Mouse (Mus musculus) heart, embryonic 14.5 days (tissue): ENCODE data around the gene Snrnp70. TPM values are rescaled to one million over a fixed set of nuclear protein-coding genes. Genes with fewer than 3 reads are reported as not detected.
A peak's percentile ranks its signal among the peaks of the same experiment; 100 is the strongest.

ENCODE experiments used
- ATAC-seq: fragments of 200-750 bp; cut with Nextera tagmentation; 2 replicates; pipeline ENCODE4 v1.8.0; 2017; ENCODE audit warnings: low read depth, moderate TSS enrichment; ENCODE audit not compliant: insufficient number of reproducible peaks, insufficient read depth, low FRiP score
- H3K27ac ChIP-seq, 2 experiments: fragments of 200-500 bp in 1 of 2; fragments of 300-500 bp in 1 of 2; sonication (generic) in 1 of 2; replicated peaks in 1 of 2; 2 replicates each; pipeline ENCODE4 v1.5.1; 2012 to 2014; ENCODE audit warnings: low read depth in 2 of 2, low read length in 2 of 2, control low read depth in 1 of 2, mild to moderate bottlenecking in 1 of 2, mixed read lengths in 1 of 2; ENCODE audit not compliant: control insufficient read depth in 1 of 2, insufficient read depth in 1 of 2
- H3K27me3 ChIP-seq: fragments of 300-500 bp; sonication (generic); 2 replicates; pipeline ENCODE4 v1.6.1; 2014; ENCODE audit warnings: mild to moderate bottlenecking, low read length, control low read depth; ENCODE audit not compliant: control insufficient read depth, insufficient read depth
- H3K36me3 ChIP-seq: fragments of 300-500 bp; sonication (generic); 2 replicates; pipeline ENCODE4 v1.6.1; 2014; ENCODE audit warnings: mild to moderate bottlenecking, control low read depth, low read length, mixed read lengths; ENCODE audit not compliant: control insufficient read depth, insufficient read depth
- H3K4me1 ChIP-seq, 2 experiments: fragments of 200-500 bp in 1 of 2; fragments of 300-500 bp in 1 of 2; sonication (generic) in 1 of 2; 2 replicates each; pipeline ENCODE4 v1.6.1; 2012 to 2014; ENCODE audit warnings: low read length in 2 of 2, control low read depth in 1 of 2, mixed read lengths in 1 of 2; ENCODE audit not compliant: control insufficient read depth in 2 of 2, insufficient read depth in 2 of 2
- H3K4me2 ChIP-seq: fragments of 300-500 bp; sonication (generic); 2 replicates; pipeline ENCODE4 v1.6.1; 2014; ENCODE audit warnings: mild to moderate bottlenecking, low read length
- H3K4me3 ChIP-seq, 2 experiments: fragments of 200-500 bp in 1 of 2; fragments of 300-500 bp in 1 of 2; sonication (generic) in 1 of 2; 2 replicates each; pipeline ENCODE4 v1.5.1; 2012 to 2014; ENCODE audit warnings: low read length in 2 of 2, mild to moderate bottlenecking in 2 of 2, control low read depth in 1 of 2, low read depth in 1 of 2, moderate library complexity in 1 of 2; ENCODE audit not compliant: control insufficient read depth in 1 of 2, insufficient read depth in 1 of 2
- H3K9ac ChIP-seq: fragments of 300-500 bp; sonication (generic); 2 replicates; pipeline ENCODE4 v1.6.1; 2014; ENCODE audit warnings: mild to moderate bottlenecking, low read length
- H3K9me3 ChIP-seq: fragments of 300-500 bp; sonication (generic); 2 replicates; pipeline ENCODE4 v1.6.1; 2016; ENCODE audit warnings: low read length, control low read depth; ENCODE audit not compliant: control insufficient read depth
- WGBS: fragments of 180-500 bp; shearing (Covaris S2); extraction: QIAGEN DNeasy Blood & Tissue Kit; methylation state at CpG from one replicate; pipeline ENCODE4 v1.1.7; 2014; 5-methylcytosine and 5-hydroxymethylcytosine counted together
- polyA plus RNA-seq: library from polyadenylated mRNA; unstranded; fragments of >200 nt; fragmentation: Nextera tagmentation; extraction: Ambion mirVana; gene quantifications from 2 replicates; pipeline ENCODE4 v1.2.1, GENCODE M21; 2014

The Snrnp70 gene
- polyA plus RNA-seq, 1 experiment from 2014 or later = 65.2 TPM

DNA sequence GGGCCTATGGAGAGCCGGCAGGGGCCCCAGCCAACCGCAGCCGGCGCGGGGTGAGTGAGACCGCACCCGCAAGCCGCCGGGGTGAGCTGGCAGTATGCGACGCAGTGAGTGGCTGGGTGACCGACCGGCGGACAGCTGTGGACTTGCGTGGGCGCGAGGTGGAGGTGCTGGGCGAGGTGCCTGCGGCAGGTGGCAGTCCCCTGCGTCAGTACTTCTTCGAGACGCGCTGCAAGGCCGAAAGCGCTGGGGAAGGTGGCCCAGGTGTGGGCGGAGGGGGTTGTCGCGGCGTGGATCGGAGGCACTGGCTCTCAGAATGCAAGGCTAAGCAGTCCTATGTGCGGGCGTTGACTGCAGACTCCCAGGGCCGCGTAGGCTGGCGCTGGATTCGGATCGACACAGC is 20.1 kb upstream of the Snrnp70 start:
- Histone ChIP-seq H3K9me3 (no peaks in the 10 kb centered on the region), H3K27me3 (peaks cover 82% of the 10 kb centered on the region), H3K27ac (no peak overlapping the region), H3K9ac (no peak overlapping the region), H3K4me2 (peak overlapping the region; percentile 36), H3K36me3 (peaks cover 2% of the 10 kb centered on the region; the same call in 1 of the 2 replicates), H3K4me3 (peak overlapping the region in 1 of 2 experiments; percentile 6; a peak in 1 of 4 replicates), H3K4me1 (peaks cover 13 to 29% of the 10 kb centered on the region in 2 experiments)
- WGBS = 20% methylated on average over 35 of the region's 37 CpGs
- ATAC-seq = no peak

DNA sequence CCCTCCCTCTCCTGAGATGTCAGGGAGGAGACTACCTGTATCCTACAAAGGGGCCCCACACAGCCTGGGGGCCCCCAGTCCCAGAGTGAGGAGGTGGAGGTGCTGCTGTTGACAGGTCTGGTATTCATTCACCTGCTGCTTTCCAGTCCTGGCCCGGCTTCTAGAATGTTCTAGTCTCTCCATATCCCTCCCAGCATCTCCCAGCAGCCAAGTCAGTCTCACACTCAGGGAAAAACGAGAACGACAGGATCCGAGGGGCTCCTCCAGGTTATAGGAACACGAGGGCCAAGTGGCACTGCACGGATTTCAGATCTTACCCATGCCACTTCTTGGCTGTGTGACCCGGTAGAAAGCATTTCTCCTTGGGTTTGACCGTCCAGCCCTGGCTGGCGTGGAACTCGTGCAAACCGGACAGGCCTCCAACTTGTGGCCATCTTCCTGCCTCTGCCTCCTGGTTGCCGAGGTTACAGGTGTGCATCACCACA is 19.2 kb upstream of the Snrnp70 start:
- peaks cover 13 to 29% of the 10 kb centered on the region in 2 experiments for H3K4me1 ChIP-seq
- H3K27ac ChIP-seq = no peak overlapping the region
- H3K4me3 ChIP-seq = no peak overlapping the region
- peak overlapping the region; percentile 94; the same call in 1 of the 2 replicates for H3K4me2 ChIP-seq
- H3K9ac ChIP-seq = no peak overlapping the region
- no peaks in the 10 kb centered on the region for H3K36me3 ChIP-seq
- 40% methylated on average over 12 of the region's 12 CpGs for WGBS
- no peak for ATAC-seq
- peaks cover 82% of the 10 kb centered on the region for H3K27me3 ChIP-seq
- H3K9me3 ChIP-seq = no peaks in the 10 kb centered on the region

DNA sequence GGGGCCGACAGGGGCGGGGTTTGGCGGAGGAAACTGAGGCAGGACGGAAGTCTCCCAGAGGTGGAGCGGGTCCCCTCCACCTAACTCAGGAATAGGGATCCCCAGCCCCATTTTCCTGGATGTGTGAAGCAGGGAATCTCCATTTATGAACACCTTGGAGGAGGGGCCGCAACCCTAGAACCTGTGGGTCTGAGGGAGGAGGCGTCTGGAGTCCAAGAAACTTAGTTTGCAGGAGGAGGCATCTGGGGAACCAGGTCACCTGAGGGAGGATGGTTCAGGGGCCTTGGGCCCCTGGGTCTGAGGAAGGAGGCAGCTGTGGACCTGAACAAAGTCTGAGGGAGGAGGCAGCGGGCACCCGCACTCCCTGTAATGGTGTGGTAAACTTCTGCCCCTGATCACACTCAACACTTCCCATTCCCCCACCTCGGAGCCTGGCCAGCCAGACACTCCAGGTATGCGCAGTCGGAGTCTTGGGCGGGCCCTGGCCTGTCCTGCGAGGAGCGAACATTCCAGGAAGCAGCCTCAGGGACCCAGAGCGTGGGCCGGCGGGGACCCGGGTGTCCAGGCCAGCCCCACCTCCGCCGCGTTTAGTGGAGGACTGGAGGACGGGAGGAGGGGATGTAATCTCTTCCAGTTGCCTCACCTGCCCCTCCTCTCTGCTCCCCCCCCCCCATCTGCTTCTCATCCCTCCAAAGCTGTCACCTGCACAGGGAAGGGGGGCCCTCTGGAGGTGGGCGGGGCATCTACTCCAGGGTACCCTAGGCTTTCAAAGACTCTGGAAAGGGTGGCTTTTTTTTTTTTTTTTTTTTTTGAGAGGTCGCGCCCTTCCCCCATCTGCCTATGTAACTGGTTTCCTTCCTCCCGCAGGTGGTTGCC is 18.6 kb upstream of the Snrnp70 start:
- peaks cover 81% of the 10 kb centered on the region for H3K27me3 ChIP-seq
- H3K27ac ChIP-seq = peak overlapping the region in 1 of 2 experiments; percentile 50; a peak in 2 of 4 replicates
- peak overlapping the region; percentile 94 for H3K4me2 ChIP-seq
- H3K4me3 ChIP-seq = peak overlapping the region; percentile 50 to 58
- H3K9me3 ChIP-seq = no peaks in the 10 kb centered on the region
- H3K4me1 ChIP-seq = peaks cover 13 to 29% of the 10 kb centered on the region in 2 experiments
- H3K36me3 ChIP-seq = no peaks in the 10 kb centered on the region
- WGBS = under 1% methylated on average over 26 of the region's 27 CpGs
- H3K9ac ChIP-seq = peak overlapping the region; percentile 68
- ATAC-seq = peak; percentile 16; the same call in 1 of the 2 replicates

GRCm38 (mm10) chr7:45413113-45413863 is 17.7 kb upstream of the Snrnp70 start, which contains the start of gene Ntf5:
TSS of gene Ntf5 (plus strand) at chr7:45413695.
- H3K4me3 ChIP-seq = peak within 1 kb of the TSS; percentile 50 to 58
- peaks cover 13 to 29% of the 10 kb centered on the region in 2 experiments for H3K4me1 ChIP-seq
- H3K9me3 ChIP-seq = no peaks in the 10 kb centered on the region
- peak; percentile 33 for ATAC-seq
- peaks cover 79% of the 10 kb centered on the region for H3K27me3 ChIP-seq
- H3K4me2 ChIP-seq = peak within 1 kb of the TSS; percentile 94
- under 1% methylated on average over 42 of the region's 45 CpGs for WGBS
- peak within 1 kb of the TSS; percentile 46 to 50 for H3K27ac ChIP-seq
- H3K36me3 ChIP-seq = no peaks in the 10 kb centered on the region
- peak within 1 kb of the TSS; percentile 68 for H3K9ac ChIP-seq

DNA sequence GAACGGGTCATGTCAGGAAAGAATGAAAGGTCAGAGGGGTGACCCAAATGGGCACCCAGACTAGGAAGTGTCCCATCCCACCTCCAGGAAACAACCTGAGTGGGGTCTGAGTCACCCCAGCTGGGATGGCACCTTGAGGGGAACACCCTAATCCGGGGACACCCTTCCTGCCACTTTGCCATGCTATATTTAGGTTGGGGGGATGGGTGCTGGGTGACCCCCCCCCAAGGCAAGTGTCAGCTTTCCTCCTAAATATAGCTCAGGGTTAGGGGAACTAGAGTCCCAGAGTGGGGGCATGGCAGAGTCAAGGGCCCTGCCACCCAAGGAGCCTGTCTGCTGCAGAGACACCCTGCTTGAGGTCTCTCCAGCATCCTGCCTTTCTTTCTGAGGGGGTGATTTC is 16.9 kb upstream of the Snrnp70 start:
- Histone ChIP-seq H3K27me3 (peaks cover 81% of the 10 kb centered on the region), H3K4me1 (peaks cover 8 to 29% of the 10 kb centered on the region in 2 experiments), H3K36me3 (no peaks in the 10 kb centered on the region), H3K4me3 (no peak overlapping the region), H3K27ac (no peak overlapping the region), H3K4me2 (no peak overlapping the region), H3K9ac (no peak overlapping the region), H3K9me3 (no peaks in the 10 kb centered on the region)
- WGBS = 60% methylated on average over 2 of the region's 2 CpGs
- no peak for ATAC-seq

DNA sequence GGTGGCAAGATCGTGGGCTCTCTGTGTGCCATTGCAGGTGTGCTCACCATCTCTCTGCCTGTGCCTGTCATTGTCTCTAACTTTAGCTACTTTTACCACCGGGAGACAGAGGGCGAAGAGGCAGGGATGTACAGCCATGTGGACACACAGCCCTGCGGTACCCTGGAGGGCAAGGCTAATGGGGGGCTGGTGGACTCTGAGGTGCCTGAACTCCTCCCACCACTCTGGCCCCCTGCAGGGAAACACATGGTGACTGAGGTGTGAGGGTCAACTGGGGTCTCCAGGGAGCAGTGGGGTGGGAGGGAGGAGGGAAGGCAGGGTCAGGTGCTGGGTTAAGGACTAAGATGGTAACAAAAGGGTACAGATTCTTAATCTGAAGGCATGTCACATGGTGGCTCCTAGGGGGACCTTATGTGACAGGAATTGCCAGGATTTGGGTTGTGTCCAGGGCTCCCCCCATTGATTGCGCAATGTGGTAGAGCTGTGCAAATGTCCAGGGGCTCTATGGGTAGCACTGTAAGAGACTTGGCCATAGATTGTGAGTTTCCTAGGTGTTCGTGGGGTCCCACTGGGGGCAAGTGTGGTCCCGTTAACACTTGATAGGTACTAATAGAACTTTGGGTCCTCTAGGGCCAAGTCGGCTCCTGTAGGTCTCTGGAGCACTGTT is 14.1 kb upstream of the Snrnp70 start:
- peaks cover 73% of the 10 kb centered on the region for H3K27me3 ChIP-seq

DNA sequence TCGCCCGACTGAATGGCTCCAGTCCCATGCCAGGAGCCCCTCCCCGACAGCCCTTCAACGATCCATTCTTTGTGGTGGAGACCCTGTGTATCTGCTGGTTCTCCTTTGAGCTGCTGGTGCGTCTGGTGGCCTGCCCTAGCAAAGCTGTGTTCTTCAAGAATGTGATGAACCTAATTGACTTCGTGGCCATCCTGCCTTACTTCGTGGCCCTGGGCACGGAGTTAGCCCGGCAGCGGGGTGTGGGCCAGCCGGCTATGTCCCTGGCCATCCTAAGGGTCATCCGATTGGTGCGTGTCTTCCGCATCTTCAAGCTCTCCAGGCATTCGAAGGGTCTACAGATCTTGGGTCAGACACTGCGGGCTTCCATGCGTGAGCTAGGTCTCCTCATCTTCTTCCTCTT is 13.4 kb upstream of the Snrnp70 start:
- H3K27ac ChIP-seq = no peak overlapping the region
- no peak overlapping the region for H3K4me3 ChIP-seq
- peaks cover 10 to 23% of the 10 kb centered on the region in 2 experiments for H3K4me1 ChIP-seq
- H3K9me3 ChIP-seq = no peaks in the 10 kb centered on the region
- ATAC-seq = no peak
- peaks cover 66% of the 10 kb centered on the region for H3K27me3 ChIP-seq
- H3K36me3 ChIP-seq = no peaks in the 10 kb centered on the region
- 83% methylated on average over 17 of the region's 17 CpGs for WGBS
- H3K4me2 ChIP-seq = no peak overlapping the region
- H3K9ac ChIP-seq = no peak overlapping the region

More for the DNA sequence above, 14.1 kb upstream of the Snrnp70 start:
- Histone ChIP-seq H3K4me1 (peaks cover 13 to 28% of the 10 kb centered on the region in 2 experiments), H3K36me3 (no peaks in the 10 kb centered on the region), H3K9ac (no peak overlapping the region), H3K27ac (no peak overlapping the region), H3K4me2 (no peak overlapping the region), H3K4me3 (no peak overlapping the region), H3K9me3 (no peaks in the 10 kb centered on the region)
- 82% methylated on average over 8 of the region's 8 CpGs for WGBS
- ATAC-seq = no peak
